In the genomic region with DNA sequence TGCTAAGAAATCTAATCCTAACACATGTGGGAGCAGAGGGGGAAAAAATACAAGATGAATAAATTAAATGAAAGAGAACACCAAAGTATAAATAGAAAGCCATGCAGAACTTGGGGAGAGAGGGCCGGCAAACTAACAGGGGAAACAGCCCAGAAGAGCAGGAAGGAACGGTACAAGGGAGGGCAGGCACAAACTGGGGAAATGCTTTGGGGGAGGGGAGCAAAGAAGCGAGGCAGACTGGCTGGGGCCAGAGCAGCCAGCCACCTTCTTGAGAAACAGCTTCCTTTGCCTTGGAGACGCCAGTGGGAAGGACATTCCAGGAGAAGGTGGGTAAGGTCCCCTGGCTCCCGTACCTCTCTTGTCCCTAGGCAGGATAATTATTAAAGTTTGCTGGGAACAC, we compare ENCODE assay signal across 11 mouse cellular contexts. TPM values are rescaled to one million over a fixed set of nuclear protein-coding genes. Genes with fewer than 3 reads are reported as not detected.
A peak's percentile ranks its signal among the peaks of the same experiment; 100 is the strongest.
DNase-seq lines count a peak whose midpoint lies in the region; ATAC-seq lines count a peak whose summit lies in the region.
"Had no signal": no experiment of that assay in that cellular context is flagged by ENCODE, and none has a peak within 500 bp of the region (broad histone marks: within the 10 kb centered on the region; RNA-seq: fewer than 3 reads in every experiment).

No protein-coding gene starts in this region.

- H3K9ac ChIP-seq in limb, embryonic 12.5 days (replicated peaks), result no peak overlapping the region
- H3K9ac ChIP-seq in hindbrain, embryonic 14.5 days, result no peak overlapping the region; the same call in 1 of the 2 replicates
- H3K9ac ChIP-seq: forebrain, embryonic 12.5 days had no signal

- H3K9me3 ChIP-seq in limb, embryonic 12.5 days, result no peaks in the 10 kb centered on the region
- no peaks in the 10 kb centered on the region for H3K9me3 ChIP-seq in limb, embryonic 10.5 days (replicated peaks)
- H3K9me3 ChIP-seq in hindbrain, embryonic 14.5 days (ENCODE audit: control insufficient read depth, low read length), result no peaks in the 10 kb centered on the region
- H3K9me3 ChIP-seq: forebrain, embryonic 12.5 days had no signal

- no peaks in the 10 kb centered on the region for H3K27me3 ChIP-seq in limb, embryonic 12.5 days
- H3K27me3 ChIP-seq in limb, embryonic 10.5 days (ENCODE audit: low read depth, poor library complexity, severe bottlenecking), result no peaks in the 10 kb centered on the region
- no peaks in the 10 kb centered on the region for H3K27me3 ChIP-seq in hindbrain, embryonic 14.5 days (ENCODE audit: control insufficient read depth, insufficient read depth, low read length)
- H3K27me3 ChIP-seq: forebrain, embryonic 12.5 days had no signal

- peak overlapping the region; percentile 37; the same call in 1 of the 2 replicates for H3K27ac ChIP-seq in limb, embryonic 12.5 days
- no peak overlapping the region for H3K27ac ChIP-seq in limb, embryonic 10.5 days
- H3K27ac ChIP-seq in hindbrain, embryonic 14.5 days, result 0 out of 2 replicates have a peak overlapping the region, but pooled peaks have one; percentile 5
- H3K27ac ChIP-seq: forebrain, embryonic 12.5 days had no signal

- 19% methylated on average over 5 of the region's 5 CpGs for WGBS in limb, embryonic 12.5 days
- 48% methylated on average over 5 of the region's 5 CpGs for WGBS in limb, embryonic 10.5 days
- 25% methylated on average over 5 of the region's 5 CpGs for WGBS in hindbrain, embryonic 14.5 days

- peaks cover 33% of the 10 kb centered on the region for H3K4me1 ChIP-seq in limb, embryonic 12.5 days (replicated peaks)
- peaks cover 23% of the 10 kb centered on the region for H3K4me1 ChIP-seq in limb, embryonic 10.5 days
- H3K4me1 ChIP-seq in hindbrain, embryonic 14.5 days (replicated peaks; ENCODE audit: control insufficient read depth, insufficient read depth, low read length), result no peaks in the 10 kb centered on the region

- no peak overlapping the region for H3K4me2 ChIP-seq in limb, embryonic 12.5 days
- peak overlapping the region; percentile 19; the same call in 1 of the 2 replicates for H3K4me2 ChIP-seq in hindbrain, embryonic 14.5 days (replicated peaks)
- H3K4me2 ChIP-seq: forebrain, embryonic 12.5 days had no signal

- DNase-seq in embryo, embryonic 10 days (ENCODE audit: low spot score), result peak; percentile 31
- no peak for DNase-seq in embryo, embryonic 9.5 days (ENCODE audit: extremely low spot score)
- DNase-seq in limb, embryonic 10.5 days (ENCODE audit: low spot score), result no peak
- DNase-seq in hindbrain, embryonic 14.5 days (ENCODE audit: low spot score), result no peak
- DNase-seq in urinary bladder, adult 2 months (ENCODE audit: low spot score), result no peak
- no peak for DNase-seq in urinary bladder, postnatal 36 days (ENCODE audit: low spot score in 2 of 2)
- DNase-seq: lung, adult 18-20 months; spleen, adult 18-20 months had no signal

- peaks cover 85% of the 10 kb centered on the region for H3K36me3 ChIP-seq in limb, embryonic 12.5 days
- H3K36me3 ChIP-seq in limb, embryonic 10.5 days, result peaks cover 99% of the 10 kb centered on the region
- no peaks in the 10 kb centered on the region for H3K36me3 ChIP-seq in hindbrain, embryonic 14.5 days (replicated peaks; ENCODE audit: control insufficient read depth, insufficient read depth)

- no peak for ATAC-seq in limb, embryonic 12.5 days (ENCODE audit: insufficient number of reproducible peaks, insufficient read depth, low FRiP score, low TSS enrichment, low read depth)
- ATAC-seq in hindbrain, embryonic 14.5 days (ENCODE audit: low FRiP score), result no peak
- ATAC-seq in megakaryocyte, adult 5-6 weeks (ENCODE audit: poor library complexity, severe bottlenecking), result 0 out of 2 replicates have a peak, but pooled peaks have one; percentile 18

- H3K4me3 ChIP-seq in limb, embryonic 12.5 days (replicated peaks), result no peak overlapping the region
- H3K4me3 ChIP-seq in limb, embryonic 10.5 days, result no peak overlapping the region
- no peak overlapping the region for H3K4me3 ChIP-seq in hindbrain, embryonic 14.5 days (replicated peaks; ENCODE audit: low read length)
- H3K4me3 ChIP-seq: forebrain, embryonic 12.5 days had no signal

RNA-seq across cellular contexts. Expression of a gene that starts 14.5 kb away (rescaled TPM):
- polyA plus RNA-seq in limb, embryonic 12.5 days (2016; fragmentation: Nextera tagmentation; extraction: Ambion mirVana), result 128 and 132 TPM in 2 replicates
- polyA plus RNA-seq in limb, embryonic 10.5 days (2016; fragmentation: Nextera tagmentation; extraction: Ambion mirVana), result 129 and 160 TPM in 2 replicates
- 1.7 and 2.1 TPM in 2 replicates for polyA plus RNA-seq in hindbrain, embryonic 14.5 days (2014; fragmentation: Nextera tagmentation; extraction: Ambion mirVana)
- total RNA-seq in megakaryocyte, adult 5-6 weeks (2015), result 0.42 and 0.48 TPM in 2 replicates
- 0.15 TPM in 1 of 2 replicates, not detected in the other for total RNA-seq in megakaryocyte, adult 5-6 weeks (2017)
- not detected in 2 replicates for polyA plus RNA-seq in urinary bladder, adult 2 months (2012; rRNA removed)

Comparison
In these comparisons a context has a peak if more than half of its experiments do, and no peak if none do; other contexts are left out.
1. RNA of a gene that starts 14.5 kb away (polyA plus RNA-seq): 129 to 160 TPM in limb, embryonic 10.5 days and 128 to 132 TPM in limb, embryonic 12.5 days; 1.7 to 2.1 TPM in hindbrain, embryonic 14.5 days and not detected in urinary bladder, adult 2 months; every median in the first group is over 10 times any median in the second.